Mouse (Mus musculus) MEL (cell line): ENCODE measurements around the gene Gm3336.

Experiments used
- CHD1 ChIP-seq: IDR thresholded peaks from 2 replicates; pipeline ENCODE4 v1.6.1; 2012; ENCODE audit warnings: low read depth, mild to moderate bottlenecking, inconsistent platforms, low read length, improper control_type of control experiment
- EP300 ChIP-seq, 2 experiments: IDR thresholded peaks; 2 replicates each; pipeline ENCODE4 v1.6.1; 2011; ENCODE audit warnings: improper control_type of control experiment in 2 of 2, low read length in 2 of 2, low read depth in 1 of 2, mild to moderate bottlenecking in 1 of 2
- GATA1 ChIP-seq: IDR thresholded peaks from 2 replicates; pipeline ENCODE4 v1.6.1; 2011; ENCODE audit warnings: low read depth, low read length, improper control_type of control experiment
- NRF1 ChIP-seq: IDR thresholded peaks from 2 replicates; pipeline ENCODE4 v1.6.1; 2014; ENCODE audit warnings: low read depth, mild to moderate bottlenecking, inconsistent platforms, low read length, improper control_type of control experiment, moderate library complexity; ENCODE audit not compliant: poor library complexity, insufficient read depth, severe bottlenecking
- POLR2A ChIP-seq, 2 experiments: IDR thresholded peaks; 2 replicates each; pipeline ENCODE4 v1.6.1; 2011 to 2012; ENCODE audit warnings: low read length in 2 of 2, mild to moderate bottlenecking in 2 of 2, control low read depth in 1 of 2, improper control_type of control experiment in 1 of 2, low read depth in 1 of 2, moderate library complexity in 1 of 2; ENCODE audit not compliant: control insufficient read depth in 1 of 2, insufficient read depth in 1 of 2, poor library complexity in 1 of 2
- POLR2AphosphoS5 ChIP-seq: IDR thresholded peaks from 2 replicates; pipeline ENCODE4 v1.6.1; 2012; ENCODE audit warnings: low read depth, borderline replicate concordance, mild to moderate bottlenecking, inconsistent platforms, low read length, moderate library complexity, mixed read lengths
- RAD21 ChIP-seq: IDR thresholded peaks from 2 replicates; pipeline ENCODE4 v1.6.1; 2011; ENCODE audit warnings: mild to moderate bottlenecking, low read depth, low read length, improper control_type of control experiment
- USF1 ChIP-seq: IDR thresholded peaks from 2 replicates; pipeline ENCODE4 v1.6.1; 2014; ENCODE audit warnings: low read depth, mild to moderate bottlenecking, inconsistent platforms, low read length, improper control_type of control experiment, moderate library complexity
- ZC3H11A ChIP-seq: IDR thresholded peaks from 2 replicates; pipeline ENCODE4 v1.6.1; 2012; ENCODE audit warnings: low read depth, mild to moderate bottlenecking, inconsistent platforms, low read length, improper control_type of control experiment
- ZKSCAN1 ChIP-seq: IDR thresholded peaks from 2 replicates; pipeline ENCODE4 v1.6.1; 2012; ENCODE audit warnings: low read depth, mild to moderate bottlenecking, inconsistent platforms, low read length, improper control_type of control experiment, moderate library complexity
- ZMIZ1 ChIP-seq: IDR thresholded peaks from 2 replicates; pipeline ENCODE4 v1.6.1; 2012; ENCODE audit warnings: low read depth, mild to moderate bottlenecking, inconsistent platforms, low read length, improper control_type of control experiment, moderate library complexity

DNA sequence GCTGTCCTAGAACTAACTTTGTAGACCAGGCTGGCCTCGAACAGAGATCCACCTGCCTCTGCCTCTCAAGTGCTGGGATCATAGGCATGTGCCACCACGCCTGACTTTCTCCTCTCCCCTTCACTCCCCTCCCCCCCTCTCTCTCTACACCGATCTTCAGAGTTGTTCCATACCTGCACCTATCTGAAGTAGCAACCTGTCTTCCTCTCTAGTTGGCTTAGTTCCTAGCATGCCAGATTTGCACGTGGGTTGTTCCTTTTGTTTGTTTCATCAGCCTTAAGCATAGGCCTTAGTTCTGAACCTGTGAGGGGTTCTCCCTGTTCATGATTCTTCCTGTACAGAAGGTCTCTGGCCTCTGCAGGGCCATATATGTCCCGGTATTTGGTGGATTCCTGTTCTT is 19.4 kb downstream of the Gm3336 start:
- TF ChIP-seq ZKSCAN1 (no peak), GATA1 (no peak), USF1 (no peak), ZC3H11A (no peak), CHD1 (no peak), ZMIZ1 (no peak), EP300 (IDR thresholded peaks at IDR 0.05; ENCODE audit: low read depth in 1 of 2, low read length in 2 of 2) (no peak), RAD21 (no peak), POLR2A (IDR thresholded peaks at IDR 0.05; ENCODE audit: control insufficient read depth in 1 of 2, insufficient read depth in 1 of 2, low read depth in 1 of 2, low read length in 2 of 2, poor library complexity in 1 of 2) (no peak), NRF1 (no peak), POLR2AphosphoS5 (no peak)
